Mouse (Mus musculus) CH12.LX (cell line): ENCODE measurements around the gene Alpk1. TPM values are rescaled to one million over a fixed set of nuclear protein-coding genes. Genes with fewer than 3 reads are reported as not detected.

ENCODE experiments used
- DNase-seq: peaks from one replicate; pipeline ENCODE4 v3.0.0-alpha.2; 2013; ENCODE audit errors: extremely low read depth
- H3K27ac ChIP-seq: 2 replicates; pipeline ENCODE4 v1.5.1; 2012; ENCODE audit warnings: low read depth, mild to moderate bottlenecking, control low read depth, moderate library complexity; ENCODE audit not compliant: insufficient read depth
- H3K27me3 ChIP-seq: replicated peaks from 2 replicates; pipeline ENCODE3; 2012; ENCODE audit warnings: inconsistent platforms
- H3K36me3 ChIP-seq, 2 experiments: replicated peaks in 1 of 2; 2 replicates each; pipeline versions ENCODE3 to v1.6.1; 2012; ENCODE audit warnings: inconsistent platforms in 1 of 2, low read length in 1 of 2, mild to moderate bottlenecking in 1 of 2, mixed read lengths in 1 of 2, moderate library complexity in 1 of 2; ENCODE audit not compliant: control insufficient read depth in 1 of 2, insufficient read depth in 1 of 2
- H3K4me1 ChIP-seq, 2 experiments: 2 replicates each; pipeline ENCODE4 v1.6.1; 2012; ENCODE audit warnings: inconsistent platforms in 1 of 2, moderate library complexity in 1 of 2; ENCODE audit not compliant: insufficient read depth in 2 of 2, control insufficient read depth in 1 of 2
- H3K4me2 ChIP-seq: 2 replicates; pipeline ENCODE4 v1.6.1; 2012; ENCODE audit warnings: low read depth, mild to moderate bottlenecking, control low read depth; ENCODE audit not compliant: poor library complexity, insufficient read depth, severe bottlenecking
- H3K4me3 ChIP-seq, 3 experiments: fragments of 150-350 bp in 1 of 3; sonication (generic) in 1 of 3; replicated peaks in 1 of 3; 2 replicates each; pipeline versions ENCODE3 to v1.5.1; 2011 to 2012; ENCODE audit warnings: low read depth in 2 of 3, low read length in 2 of 3, mild to moderate bottlenecking in 2 of 3, moderate library complexity in 2 of 3, control low read depth in 1 of 3, improper control_type of control experiment in 1 of 3, inconsistent platforms in 1 of 3, mixed read lengths in 1 of 3; ENCODE audit not compliant: poor library complexity in 1 of 3
- H3K79me2 ChIP-seq: replicated peaks from 2 replicates; pipeline ENCODE4 v1.6.1; 2012; ENCODE audit warnings: mild to moderate bottlenecking, moderate library complexity; ENCODE audit not compliant: control insufficient read depth, poor library complexity, insufficient read depth, severe bottlenecking; ENCODE audit errors: extremely low read depth
- H3K9ac ChIP-seq: 2 replicates; pipeline ENCODE4 v1.6.1; 2012; ENCODE audit warnings: low read depth, mild to moderate bottlenecking, control low read depth, moderate library complexity; ENCODE audit not compliant: insufficient read depth
- H3K9me3 ChIP-seq: replicated peaks from 2 replicates; pipeline ENCODE3; 2012; ENCODE audit warnings: low read length, inconsistent platforms, mixed read lengths
- CHD1 ChIP-seq: IDR thresholded peaks from 2 replicates; pipeline ENCODE4 v1.6.1; 2012; ENCODE audit warnings: low read depth, low read length, improper control_type of control experiment, inconsistent platforms
- CHD2 ChIP-seq: IDR thresholded peaks from 2 replicates; pipeline ENCODE4 v1.6.1; 2011; ENCODE audit warnings: low read length, improper control_type of control experiment
- CTCF ChIP-seq, 2 experiments: IDR thresholded peaks in 1 of 2; conservative IDR thresholded peaks in 1 of 2; 2 replicates each; pipeline ENCODE4 v1.5.1; 2011 to 2012; ENCODE audit warnings: low read depth in 2 of 2, low read length in 2 of 2, improper control_type of control experiment in 1 of 2, inconsistent platforms in 1 of 2, mild to moderate bottlenecking in 1 of 2, moderate library complexity in 1 of 2
- E2F4 ChIP-seq: IDR thresholded peaks from 2 replicates; pipeline ENCODE4 v1.6.1; 2011; ENCODE audit warnings: low read depth, low read length, improper control_type of control experiment; ENCODE audit not compliant: insufficient replicate concordance
- ELF1 ChIP-seq: IDR thresholded peaks from 2 replicates; pipeline ENCODE4 v1.6.1; 2014; ENCODE audit warnings: low read depth, mild to moderate bottlenecking, inconsistent platforms, low read length, improper control_type of control experiment
- EP300 ChIP-seq: IDR thresholded peaks from 2 replicates; pipeline ENCODE4 v1.6.1; 2011; ENCODE audit warnings: low read length, improper control_type of control experiment
- ETS1 ChIP-seq: conservative IDR thresholded peaks from 2 replicates; pipeline ENCODE4 v1.6.1; 2012; ENCODE audit warnings: low read depth, mild to moderate bottlenecking, inconsistent platforms, low read length, improper control_type of control experiment, moderate library complexity
- GABPA ChIP-seq: IDR thresholded peaks from 2 replicates; pipeline ENCODE4 v1.6.1; 2012; ENCODE audit warnings: low read depth, low read length, improper control_type of control experiment, inconsistent platforms; ENCODE audit not compliant: insufficient replicate concordance
- HCFC1 ChIP-seq: IDR thresholded peaks from 2 replicates; pipeline ENCODE4 v1.6.1; 2012; ENCODE audit warnings: low read depth, mild to moderate bottlenecking, inconsistent platforms, low read length, improper control_type of control experiment
- IRF4 ChIP-seq: IDR thresholded peaks from 2 replicates; pipeline ENCODE4 v1.6.1; 2014; ENCODE audit warnings: low read depth, mild to moderate bottlenecking, inconsistent platforms, low read length, improper control_type of control experiment
- JUN ChIP-seq: IDR thresholded peaks from 2 replicates; pipeline ENCODE4 v1.6.1; 2011; ENCODE audit warnings: low read depth, mild to moderate bottlenecking, low read length, improper control_type of control experiment, moderate library complexity; ENCODE audit not compliant: insufficient read depth
- KAT2A ChIP-seq: IDR thresholded peaks from 2 replicates; pipeline ENCODE4 v1.6.1; 2012; ENCODE audit warnings: low read length, improper control_type of control experiment, inconsistent platforms; ENCODE audit not compliant: insufficient replicate concordance
- MAX ChIP-seq: IDR thresholded peaks from 2 replicates; pipeline ENCODE4 v1.6.1; 2011; ENCODE audit warnings: low read length, improper control_type of control experiment
- MAZ ChIP-seq: IDR thresholded peaks from 2 replicates; pipeline ENCODE4 v1.6.1; 2012; ENCODE audit warnings: low read depth, mild to moderate bottlenecking, inconsistent platforms, low read length, improper control_type of control experiment, moderate library complexity
- MEF2A ChIP-seq: IDR thresholded peaks from 2 replicates; pipeline ENCODE4 v1.6.1; 2014; ENCODE audit warnings: low read depth, mild to moderate bottlenecking, inconsistent platforms, low read length, improper control_type of control experiment, borderline replicate concordance
- MXI1 ChIP-seq: IDR thresholded peaks from 2 replicates; pipeline ENCODE4 v1.6.1; 2011; ENCODE audit warnings: mild to moderate bottlenecking, low read depth, low read length, improper control_type of control experiment
- MYC ChIP-seq: IDR thresholded peaks from 2 replicates; pipeline ENCODE4 v1.6.1; 2011; ENCODE audit warnings: low read depth, mild to moderate bottlenecking, improper control_type of control experiment, low read length
- PAX5 ChIP-seq: IDR thresholded peaks from 2 replicates; pipeline ENCODE4 v1.6.1; 2012; ENCODE audit warnings: low read length, inconsistent platforms, mixed read lengths
- POLR2A ChIP-seq: IDR thresholded peaks from 2 replicates; pipeline ENCODE4 v1.6.1; 2011; ENCODE audit warnings: low read depth, mild to moderate bottlenecking, improper control_type of control experiment, low read length
- POLR2AphosphoS2 ChIP-seq: IDR thresholded peaks from 2 replicates; pipeline ENCODE4 v1.6.1; 2011; ENCODE audit warnings: low read depth, low read length, improper control_type of control experiment
- RCOR1 ChIP-seq: conservative IDR thresholded peaks from 2 replicates; pipeline ENCODE4 v1.6.1; 2012; ENCODE audit warnings: low read depth, mild to moderate bottlenecking, inconsistent platforms, low read length, improper control_type of control experiment
- SIN3A ChIP-seq: IDR thresholded peaks from 2 replicates; pipeline ENCODE4 v1.6.1; 2012; ENCODE audit warnings: low read length, improper control_type of control experiment, inconsistent platforms
- SMC3 ChIP-seq: IDR thresholded peaks from 2 replicates; pipeline ENCODE4 v1.6.1; 2011; ENCODE audit warnings: low read depth, low read length, improper control_type of control experiment
- TCF12 ChIP-seq: IDR thresholded peaks from 2 replicates; pipeline ENCODE4 v1.6.1; 2014; ENCODE audit warnings: low read depth, mild to moderate bottlenecking, inconsistent platforms, low read length, improper control_type of control experiment
- UBTF ChIP-seq: IDR thresholded peaks from 2 replicates; pipeline ENCODE4 v1.6.1; 2012; ENCODE audit warnings: low read depth, mild to moderate bottlenecking, inconsistent platforms, low read length, improper control_type of control experiment, moderate library complexity
- USF1 ChIP-seq: IDR thresholded peaks from 2 replicates; pipeline ENCODE4 v1.6.1; 2014; ENCODE audit warnings: low read depth, mild to moderate bottlenecking, inconsistent platforms, low read length, improper control_type of control experiment
- USF2 ChIP-seq: conservative IDR thresholded peaks from 2 replicates; pipeline ENCODE4 v1.6.1; 2011; ENCODE audit warnings: low read depth, low read length, improper control_type of control experiment
- ZKSCAN1 ChIP-seq: IDR thresholded peaks from 2 replicates; pipeline ENCODE4 v1.6.1; 2012; ENCODE audit warnings: low read depth, inconsistent platforms, low read length, improper control_type of control experiment, borderline replicate concordance
- ZNF384 ChIP-seq: IDR thresholded peaks from 2 replicates; pipeline ENCODE4 v1.6.1; 2012; ENCODE audit warnings: low read depth, low read length, improper control_type of control experiment, inconsistent platforms
- dilution Hi-C: fragments of 300-500 bp; cut with MboI; formaldehyde crosslinking; loops from 2 replicates; pipeline ENCODE4 v1.14.3; 2020; ENCODE audit warnings: low sequenced_read_pairs; ENCODE audit not compliant: extremely low pct_unique_long_range_greater_than_20kb, extremely low pct_ligation_motif_present
- in situ Hi-C: fragments of 300-500 bp; cut with MboI; formaldehyde crosslinking; loops from 3 replicates; pipeline ENCODE4 v1.14.3; 2019; ENCODE audit warnings: low sequenced_read_pairs, low pct_ligation_motif_present, low pct_unique_long_range_greater_than_20kb, mixed read lengths
- polyA plus RNA-seq: library from polyadenylated mRNA; unstranded; fragments of >175 nt; gene quantifications from 2 replicates; pipeline ENCODE4 v1.2.1, GENCODE M21; 2012; ENCODE audit warnings: low read depth; ENCODE audit not compliant: insufficient read length
- total RNA-seq, 2 experiments: library from RNA; depleted of rRNA; stranded (reverse); fragments of 300-350 nt in 1 of 2; fragments of >200 nt in 1 of 2; gene quantifications; 2 replicates each; pipeline ENCODE4 v1.2.3; 2012 to 2014

The Alpk1 gene
- total and polyA plus RNA-seq, 3 experiments = 1.4 to 1.8 (median 1.5) TPM

GRCm38 (mm10) chr3:127627956-127628310 lies 152.4 kb downstream of the Alpk1 start:
- TF ChIP-seq CTCF (conservative IDR thresholded peaks at IDR 0.05 in 1 of 2, IDR thresholded peaks at IDR 0.05 in 1 of 2; ENCODE audit: low read depth in 2 of 2, low read length in 2 of 2) = no peak
- no peak for TF ChIP-seq ELF1
- TF ChIP-seq GABPA = no peak
- TF ChIP-seq RCOR1 = no peak
- no peak for TF ChIP-seq KAT2A
- TF ChIP-seq MYC = no peak
- TF ChIP-seq EP300 = no peak
- TF ChIP-seq MAZ = no peak
- TF ChIP-seq JUN = no peak
- no peak for TF ChIP-seq TCF12
- no peak for TF ChIP-seq CHD1
- no peak for TF ChIP-seq ZNF384
- no peak for TF ChIP-seq MAX
- no peak for TF ChIP-seq SMC3
- no peak for TF ChIP-seq POLR2AphosphoS2
- no peak for TF ChIP-seq MEF2A
- TF ChIP-seq MXI1 = no peak
- no peak for TF ChIP-seq ZKSCAN1
- Histone ChIP-seq H3K27me3 (no peaks in the 10 kb centered on the region), H3K4me2 (no peak overlapping the region), H3K9ac (no peak overlapping the region), H3K4me1 (no peaks in the 10 kb centered on the region), H3K79me2 (no peaks in the 10 kb centered on the region), H3K4me3 (no peak overlapping the region), H3K27ac (no peak overlapping the region), H3K36me3 (no peaks in the 10 kb centered on the region), H3K9me3 (peaks cover under 1% of the 10 kb centered on the region)
- in situ Hi-C loops (loop anchor here (25.0 kb wide), 1 partner anchor 109 kb away; no protein-coding TSS in a partner anchor), dilution Hi-C loops (no loop called here)
- DNase-seq = no peak

- Histone ChIP-seq H3K9me3 (no peaks in the 10 kb centered on the region), H3K4me3 (no peak overlapping the region), H3K4me2 (no peak overlapping the region), H3K27me3 (no peaks in the 10 kb centered on the region), H3K9ac (no peak overlapping the region), H3K27ac (no peak overlapping the region), H3K4me1 (no peaks in the 10 kb centered on the region), H3K36me3 (no peaks in the 10 kb centered on the region), H3K79me2 (no peaks in the 10 kb centered on the region)
- TF ChIP-seq POLR2A = no peak
- TF ChIP-seq POLR2AphosphoS2 = no peak
- TF ChIP-seq USF1 = no peak
- TF ChIP-seq ZKSCAN1 = no peak
- TF ChIP-seq SMC3 = no peak
- TF ChIP-seq MAX = no peak
- TF ChIP-seq UBTF = no peak
- no peak for TF ChIP-seq MXI1
- TF ChIP-seq SIN3A = no peak
- no peak for TF ChIP-seq CHD2
- no peak for TF ChIP-seq MEF2A
- TF ChIP-seq JUN = no peak
- no peak for TF ChIP-seq USF2
- TF ChIP-seq CTCF (conservative IDR thresholded peaks at IDR 0.05 in 1 of 2, IDR thresholded peaks at IDR 0.05 in 1 of 2; ENCODE audit: low read depth in 2 of 2, low read length in 2 of 2) = no peak
- TF ChIP-seq HCFC1 = no peak
- no peak for TF ChIP-seq ETS1
- TF ChIP-seq E2F4 = no peak
- TF ChIP-seq PAX5 = no peak
- no peak for TF ChIP-seq RCOR1
- TF ChIP-seq IRF4 = no peak
- no peak for DNase-seq
- in situ Hi-C loops = loop anchor here (25.0 kb wide), 1 partner anchor 110 kb away; no protein-coding TSS in a partner anchor
- dilution Hi-C loops = no loop called here
These were observed 153.0 kb downstream of the Alpk1 start for GRCm38 (mm10) chr3:127627151-127627955.
